Mouse (Mus musculus) limb, embryonic 11.5 days (tissue): ENCODE data around the gene Nkx2-3. TPM values are rescaled to one million over a fixed set of nuclear protein-coding genes. Genes with fewer than 3 reads are reported as not detected.

Experiments used
- ATAC-seq: fragments of 200-750 bp; cut with Nextera tagmentation; 2 replicates; pipeline ENCODE4 v1.8.0; 2017; ENCODE audit warnings: low read depth; ENCODE audit not compliant: insufficient number of reproducible peaks, low FRiP score, low TSS enrichment
- DNase-seq: peaks from one replicate; pipeline ENCODE4 v3.0.0-alpha.2; 2015; ENCODE audit warnings: low spot score
- H3K27ac ChIP-seq: fragments of 300-500 bp; sonication (generic); replicated peaks from 2 replicates; pipeline ENCODE4 v1.5.1; 2014; ENCODE audit warnings: low read depth, mild to moderate bottlenecking, low read length
- H3K27me3 ChIP-seq: fragments of 300-500 bp; sonication (generic); 2 replicates; pipeline ENCODE4 v1.6.1; 2014; ENCODE audit warnings: mild to moderate bottlenecking, low read length, mixed read lengths; ENCODE audit not compliant: control insufficient read depth, insufficient read depth
- H3K36me3 ChIP-seq: fragments of 300-500 bp; sonication (generic); 2 replicates; pipeline ENCODE4 v1.6.1; 2014; ENCODE audit warnings: mild to moderate bottlenecking, low read length, moderate library complexity, mixed read lengths; ENCODE audit not compliant: control insufficient read depth, insufficient read depth
- H3K4me1 ChIP-seq: fragments of 300-500 bp; sonication (generic); 2 replicates; pipeline ENCODE4 v1.6.1; 2014; ENCODE audit warnings: low read length, mixed read lengths; ENCODE audit not compliant: control insufficient read depth, insufficient read depth
- H3K4me2 ChIP-seq: fragments of 300-500 bp; sonication (generic); 2 replicates; pipeline ENCODE4 v1.6.1; 2014; ENCODE audit warnings: low read depth, mild to moderate bottlenecking, moderate library complexity; ENCODE audit not compliant: severe bottlenecking
- H3K4me3 ChIP-seq: fragments of 300-500 bp; sonication (generic); 2 replicates; pipeline ENCODE4 v1.5.1; 2014; ENCODE audit warnings: low read depth, low read length
- H3K9ac ChIP-seq: fragments of 300-500 bp; sonication (generic); 2 replicates; pipeline ENCODE4 v1.6.1; 2014; ENCODE audit warnings: mild to moderate bottlenecking, low read length
- H3K9me3 ChIP-seq: fragments of 300-500 bp; sonication (generic); 2 replicates; pipeline ENCODE4 v1.6.1; 2016; ENCODE audit warnings: low read length; ENCODE audit not compliant: control insufficient read depth
- WGBS: fragments of 180-500 bp; shearing (Covaris S2); extraction: QIAGEN DNeasy Blood & Tissue Kit; methylation state at CpG from one replicate; pipeline ENCODE4 v1.1.7; 2014; 5-methylcytosine and 5-hydroxymethylcytosine counted together
- polyA plus RNA-seq: library from polyadenylated mRNA; unstranded; fragments of >200 nt; fragmentation: Nextera tagmentation; extraction: Ambion mirVana; gene quantifications from 2 replicates; pipeline ENCODE4 v1.2.1, GENCODE M21; 2014

Nkx2-3 gene
- polyA plus RNA-seq, 1 experiment from 2014 or later = not detected

DNA sequence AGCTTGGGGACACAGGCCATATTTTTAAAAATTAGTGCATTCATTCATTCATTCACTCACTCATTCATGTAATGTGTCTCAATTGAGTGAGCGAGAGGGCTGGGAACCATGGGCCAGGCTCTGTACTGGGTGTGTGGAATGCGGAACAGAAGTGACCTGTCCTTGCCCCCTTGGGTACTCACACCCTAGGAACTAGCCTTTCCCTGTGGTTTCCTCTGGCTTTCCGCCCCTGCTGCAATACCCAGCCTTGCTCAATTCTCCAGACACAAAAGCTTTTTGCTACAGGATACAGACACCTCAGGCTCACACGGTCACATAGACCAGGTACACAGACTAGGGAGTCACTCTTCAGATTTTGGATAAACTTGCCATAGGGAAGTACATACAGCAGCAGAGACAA lies 36.2 kb downstream of the Nkx2-3 start:
- Histone ChIP-seq H3K27ac (no peak overlapping the region), H3K4me3 (no peak overlapping the region), H3K36me3 (no peaks in the 10 kb centered on the region), H3K4me1 (no peaks in the 10 kb centered on the region), H3K9ac (no peak overlapping the region), H3K27me3 (no peaks in the 10 kb centered on the region), H3K9me3 (no peaks in the 10 kb centered on the region), H3K4me2 (no peak overlapping the region)
- DNase-seq = no peak
- no peak for ATAC-seq
- WGBS = 91% methylated on average over 4 of the region's 4 CpGs

DNA sequence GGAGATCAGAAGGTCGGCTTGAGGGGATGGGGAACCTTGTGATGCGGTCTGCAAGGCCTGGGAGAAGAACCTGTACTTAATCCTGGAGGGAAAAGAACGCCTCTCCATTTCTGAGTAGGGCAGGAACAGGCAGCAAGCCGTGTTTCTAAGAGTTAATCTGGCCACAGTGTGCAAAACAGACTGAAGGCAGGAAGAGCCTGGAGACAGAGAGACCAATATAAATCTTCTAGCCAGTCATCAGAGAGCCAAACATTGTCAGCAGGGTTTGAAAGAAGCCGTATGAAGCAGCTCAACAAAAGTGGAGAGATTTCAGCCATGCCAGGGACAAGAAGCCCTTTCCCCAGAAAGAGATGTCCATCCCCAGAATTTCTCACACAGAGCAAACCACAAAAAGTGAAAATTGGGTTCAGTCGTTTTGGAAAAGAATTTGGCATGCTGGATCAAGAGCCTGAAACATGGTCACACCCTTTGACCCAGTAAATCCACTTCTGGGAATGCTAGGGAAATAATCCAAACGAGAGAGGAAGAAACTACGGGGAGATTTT lies 39.2 kb downstream of the Nkx2-3 start:
- no peaks in the 10 kb centered on the region for H3K36me3 ChIP-seq
- H3K4me3 ChIP-seq = no peak overlapping the region
- no peak overlapping the region for H3K27ac ChIP-seq
- DNase-seq = no peak
- no peak for ATAC-seq
- WGBS = 47% methylated on average over 8 of the region's 8 CpGs
- H3K27me3 ChIP-seq = no peaks in the 10 kb centered on the region; the same call in 1 of the 2 replicates
- no peak overlapping the region for H3K9ac ChIP-seq
- no peak overlapping the region for H3K4me2 ChIP-seq
- 0 out of 2 replicates have a peak, but pooled peaks cover 5% of the 10 kb centered on the region for H3K4me1 ChIP-seq
- H3K9me3 ChIP-seq = no peaks in the 10 kb centered on the region

DNA sequence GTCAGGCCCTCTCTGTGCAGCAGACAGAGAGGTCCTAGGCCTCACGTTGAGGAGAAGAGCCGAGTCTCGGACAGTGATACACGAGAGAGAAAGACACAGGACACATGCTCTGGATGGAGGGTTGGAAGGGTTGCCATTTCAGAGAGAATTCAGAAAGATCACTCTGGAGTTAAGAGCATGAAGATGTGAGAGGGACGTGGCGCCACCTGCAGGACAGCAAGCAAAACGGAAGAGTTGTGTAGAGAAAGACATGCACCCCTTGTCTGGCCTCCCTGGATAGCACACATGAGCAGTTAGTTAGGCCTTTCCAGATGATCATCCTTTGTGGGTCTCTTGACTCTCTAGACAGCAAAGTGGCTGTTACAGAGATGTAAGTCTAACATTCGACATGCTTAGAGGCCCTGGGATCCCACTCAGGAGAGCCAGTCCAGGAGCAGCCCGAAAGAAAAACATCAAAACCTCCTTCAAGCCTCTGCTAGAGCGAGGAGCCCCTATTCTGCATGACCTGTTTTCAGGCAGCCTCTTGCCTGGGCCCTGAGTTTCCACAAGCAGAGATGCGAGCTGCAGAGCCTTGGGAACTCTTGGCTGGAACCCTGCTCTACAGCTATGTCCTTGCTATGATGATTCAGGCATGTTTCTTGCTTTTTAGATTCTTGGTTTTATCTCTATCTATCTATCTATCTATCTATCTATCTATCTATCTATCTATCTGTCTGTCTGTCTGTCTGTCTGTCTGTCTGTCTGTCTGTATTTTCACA lies 43.8 kb downstream of the Nkx2-3 start:
- H3K4me2 ChIP-seq = no peak overlapping the region
- 42% methylated on average over 11 of the region's 11 CpGs for WGBS
- H3K9ac ChIP-seq = no peak overlapping the region
- DNase-seq = peak; percentile 78
- H3K36me3 ChIP-seq = no peaks in the 10 kb centered on the region
- H3K27ac ChIP-seq = no peak overlapping the region
- H3K4me3 ChIP-seq = no peak overlapping the region
- no peak for ATAC-seq
- no peaks in the 10 kb centered on the region for H3K9me3 ChIP-seq
- 0 out of 2 replicates have a peak, but pooled peaks cover 5% of the 10 kb centered on the region for H3K4me1 ChIP-seq
- no peaks in the 10 kb centered on the region; the same call in 1 of the 2 replicates for H3K27me3 ChIP-seq

DNA sequence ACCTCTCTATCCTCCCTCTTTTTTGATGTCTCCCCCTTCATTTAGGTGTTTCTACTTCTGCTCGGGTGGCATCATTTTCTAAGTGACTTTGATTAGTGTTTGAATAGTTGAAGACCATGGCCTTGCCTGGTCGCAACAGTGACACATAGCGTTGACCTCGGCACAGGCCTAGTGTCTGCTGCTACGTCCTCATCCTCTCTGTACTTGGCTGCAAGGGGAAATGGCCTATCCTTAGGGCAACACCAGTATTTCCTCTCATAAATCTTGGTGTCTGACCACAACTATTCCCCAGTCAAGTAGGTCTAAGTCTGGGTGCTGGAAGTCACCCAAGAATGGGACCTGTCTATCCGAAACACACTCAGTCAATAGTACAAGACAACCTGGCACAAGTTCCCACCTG lies 47.5 kb downstream of the Nkx2-3 start:
- no peak for ATAC-seq

DNA sequence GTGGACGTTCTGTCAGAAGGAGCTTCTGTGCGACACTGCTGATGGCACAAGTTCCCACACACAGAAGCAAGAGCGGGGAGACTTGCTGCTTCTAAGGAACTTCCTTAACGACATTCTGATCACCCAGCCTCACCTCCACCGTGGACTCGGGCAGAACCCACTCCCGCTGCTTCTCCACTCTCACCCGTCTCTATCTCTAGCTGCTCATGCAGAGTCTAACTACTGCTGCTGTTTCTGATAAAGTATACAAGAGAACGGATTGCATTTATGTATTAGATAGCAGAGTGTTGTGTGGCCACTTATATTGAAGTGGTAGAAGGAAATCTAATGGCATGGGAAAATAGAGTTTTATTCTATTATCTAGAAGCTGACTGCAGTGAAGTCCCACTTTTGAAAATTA lies 48.6 kb downstream of the Nkx2-3 start:
- Histone ChIP-seq H3K27me3 (no peaks in the 10 kb centered on the region), H3K4me1 (no peaks in the 10 kb centered on the region), H3K4me3 (no peak overlapping the region), H3K9ac (no peak overlapping the region), H3K9me3 (no peaks in the 10 kb centered on the region), H3K27ac (no peak overlapping the region), H3K4me2 (no peak overlapping the region), H3K36me3 (peaks cover 8% of the 10 kb centered on the region; the same call in 1 of the 2 replicates)
- DNase-seq = no peak
- 76% methylated on average over 9 of the region's 9 CpGs for WGBS
- no peak for ATAC-seq

More for the DNA sequence above, 47.5 kb downstream of the Nkx2-3 start:
- peaks cover 8% of the 10 kb centered on the region; the same call in 1 of the 2 replicates for H3K36me3 ChIP-seq
- no peaks in the 10 kb centered on the region for H3K4me1 ChIP-seq
- no peaks in the 10 kb centered on the region for H3K9me3 ChIP-seq
- WGBS = 71% methylated on average over 6 of the region's 6 CpGs
- H3K4me2 ChIP-seq = no peak overlapping the region
- no peak overlapping the region for H3K27ac ChIP-seq
- no peak overlapping the region for H3K4me3 ChIP-seq
- H3K9ac ChIP-seq = no peak overlapping the region
- H3K27me3 ChIP-seq = no peaks in the 10 kb centered on the region; the same call in 1 of the 2 replicates
- DNase-seq = no peak

DNA sequence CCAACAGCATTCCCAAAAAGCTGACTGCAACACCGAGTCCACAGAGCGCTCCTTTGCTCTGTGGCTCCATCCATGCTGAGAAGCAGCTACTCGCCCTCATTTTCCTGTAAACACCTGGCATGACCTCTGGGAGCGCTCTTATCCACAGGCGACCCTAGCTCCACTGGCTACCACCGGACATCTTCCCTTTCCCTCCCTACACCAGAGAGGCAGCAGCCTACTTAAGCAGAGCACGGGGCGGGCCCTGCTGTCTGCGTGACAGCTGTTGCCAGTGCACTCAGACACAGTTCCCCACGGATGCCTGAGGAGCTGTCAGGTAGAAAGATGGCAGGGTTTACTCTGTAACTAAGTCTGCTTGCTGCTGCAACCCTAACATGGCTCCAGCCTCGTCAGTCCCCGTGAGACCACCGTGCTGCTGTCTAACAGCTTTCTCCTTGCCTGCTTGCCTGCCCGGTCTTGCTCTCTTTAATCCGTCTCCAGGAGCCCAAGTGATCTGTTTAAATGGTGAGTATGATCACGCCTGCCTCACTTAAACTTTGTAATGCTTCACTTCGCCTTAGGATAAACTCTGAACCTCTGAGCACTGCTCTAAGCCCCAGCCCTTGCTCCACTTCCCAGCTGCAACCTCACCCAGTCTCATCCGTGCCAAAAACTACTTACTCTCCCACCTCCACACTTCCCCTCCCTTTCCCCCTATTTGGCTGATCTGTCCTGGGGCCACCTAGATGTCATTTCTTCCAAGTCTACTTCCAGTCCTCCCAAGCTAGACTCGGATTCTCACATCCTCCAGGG lies 50.2 kb downstream of the Nkx2-3 start:
- Histone ChIP-seq H3K9me3 (no peaks in the 10 kb centered on the region), H3K4me1 (no peaks in the 10 kb centered on the region), H3K27me3 (no peaks in the 10 kb centered on the region), H3K4me2 (no peak overlapping the region), H3K4me3 (no peak overlapping the region), H3K36me3 (peaks cover 8% of the 10 kb centered on the region; the same call in 1 of the 2 replicates), H3K9ac (no peak overlapping the region), H3K27ac (no peak overlapping the region)
- DNase-seq = peak; percentile 62
- no peak for ATAC-seq
- WGBS = 44% methylated on average over 19 of the region's 19 CpGs

DNA sequence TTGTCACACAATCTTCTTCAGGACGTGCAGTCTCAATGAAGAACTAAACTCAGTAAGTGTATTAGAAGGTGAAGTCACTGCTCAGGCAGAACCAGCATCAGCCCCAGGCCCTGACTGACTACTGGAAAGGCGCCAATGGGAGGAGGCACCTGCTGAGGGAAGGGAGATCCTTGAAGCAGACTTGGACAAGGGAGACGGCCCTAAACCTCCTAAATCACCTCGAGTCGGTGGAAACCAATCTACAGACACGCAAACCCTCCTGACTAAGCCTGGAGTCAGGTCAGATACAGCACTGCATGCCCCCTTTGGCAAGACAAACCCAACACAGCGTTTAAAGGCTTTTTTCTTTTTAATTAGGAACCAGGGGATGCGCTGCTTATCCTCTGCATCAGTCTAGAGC lies 51.3 kb downstream of the Nkx2-3 start:
- H3K4me3 ChIP-seq = no peak overlapping the region
- no peaks in the 10 kb centered on the region for H3K27me3 ChIP-seq
- DNase-seq = no peak
- H3K9ac ChIP-seq = no peak overlapping the region
- H3K4me2 ChIP-seq = no peak overlapping the region
- WGBS = 82% methylated on average over 8 of the region's 8 CpGs
- peaks cover 8% of the 10 kb centered on the region; the same call in 1 of the 2 replicates for H3K36me3 ChIP-seq
- no peaks in the 10 kb centered on the region for H3K9me3 ChIP-seq
- H3K27ac ChIP-seq = no peak overlapping the region
- H3K4me1 ChIP-seq = no peaks in the 10 kb centered on the region
- no peak for ATAC-seq
